Mouse (Mus musculus) stomach, postnatal 0 days (tissue): ENCODE measurements at regions not wholly inside any gene's neighbourhood (a gene's known extent, or its start where the extent isn't known, plus 50 kb on each side); places are given as distances from the start of the nearest gene placed in this dataset.

Experiments used
- ATAC-seq: fragments of 200-750 bp; cut with Nextera tagmentation; 2 replicates; pipeline ENCODE4 v1.8.0; 2017; ENCODE audit not compliant: low FRiP score, low TSS enrichment
- DNase-seq: peaks from one replicate; pipeline ENCODE4 v3.0.0-alpha.2; 2016; ENCODE audit warnings: low spot score
- H3K27ac ChIP-seq: fragments of 300-500 bp; sonication (generic); replicated peaks from 2 replicates; pipeline ENCODE4 v1.5.1; 2014; ENCODE audit warnings: mild to moderate bottlenecking, control low read depth
- H3K27me3 ChIP-seq: fragments of 300-500 bp; sonication (generic); 2 replicates; pipeline ENCODE4 v1.6.1; 2014; ENCODE audit warnings: low read length; ENCODE audit not compliant: control insufficient read depth, insufficient read depth
- H3K36me3 ChIP-seq: fragments of 300-500 bp; sonication (generic); 2 replicates; pipeline ENCODE4 v1.6.1; 2014; ENCODE audit warnings: low read length, mixed read lengths; ENCODE audit not compliant: control insufficient read depth, insufficient read depth
- H3K4me1 ChIP-seq: fragments of 300-500 bp; sonication (generic); replicated peaks from 2 replicates; pipeline ENCODE4 v1.6.1; 2014; ENCODE audit warnings: antibody characterized with exemption; ENCODE audit not compliant: control insufficient read depth, insufficient read depth
- H3K4me2 ChIP-seq: fragments of 300-500 bp; sonication (generic); replicated peaks from 2 replicates; pipeline ENCODE4 v1.6.1; 2014; ENCODE audit warnings: low read depth, mild to moderate bottlenecking, control low read depth, moderate library complexity
- H3K4me3 ChIP-seq: fragments of 300-500 bp; sonication (generic); 2 replicates; pipeline ENCODE4 v1.5.1; 2014; ENCODE audit warnings: low read depth, low read length, control low read depth
- H3K9ac ChIP-seq: fragments of 300-500 bp; sonication (generic); 2 replicates; pipeline ENCODE4 v1.6.1; 2014; ENCODE audit warnings: mild to moderate bottlenecking, low read length, control low read depth, mixed read lengths
- H3K9me3 ChIP-seq: fragments of 300-500 bp; sonication (generic); 2 replicates; pipeline ENCODE4 v1.6.1; 2016; ENCODE audit warnings: low read length; ENCODE audit not compliant: control insufficient read depth
- CTCF ChIP-seq: IDR thresholded peaks from 2 replicates; pipeline ENCODE4 v1.5.1; 2016; ENCODE audit warnings: antibody characterized with exemption, low read depth, mild to moderate bottlenecking, moderate library complexity
- EP300 ChIP-seq: optimal IDR thresholded peaks from 2 replicates; pipeline ENCODE3; 2016; ENCODE audit warnings: antibody characterized with exemption
- WGBS: fragments of 180-500 bp; shearing (Covaris S2); extraction: QIAGEN DNeasy Blood & Tissue Kit; methylation state at CpG from one replicate; pipeline ENCODE4 v1.1.7; 2014; 5-methylcytosine and 5-hydroxymethylcytosine counted together

DNA sequence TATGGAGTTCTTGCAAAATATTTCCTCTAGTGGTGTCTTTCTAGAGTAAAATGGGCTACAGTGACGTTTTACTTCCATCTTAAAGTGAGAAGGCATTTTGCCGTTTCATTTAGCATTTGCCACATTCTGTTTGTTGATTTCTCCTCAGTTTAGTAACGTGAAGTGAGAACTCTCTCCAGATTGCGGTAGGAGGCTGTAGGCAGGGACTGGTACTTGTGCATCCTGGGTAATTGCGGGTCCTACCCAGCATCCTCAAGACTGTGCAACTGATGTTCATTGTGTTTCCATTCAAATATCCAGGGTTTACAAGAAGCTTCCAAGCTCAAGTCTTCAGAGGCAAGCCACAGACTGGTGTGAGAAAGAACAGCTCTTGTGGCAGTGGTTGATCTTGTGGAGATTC lies 244.0 kb downstream of the Akain1 start:
- DNase-seq (no peak), ATAC-seq (no peak)
- H3K9me3 ChIP-seq, result no peaks in the 10 kb centered on the region
- H3K4me1 ChIP-seq, result no peaks in the 10 kb centered on the region
- H3K27ac ChIP-seq, result no peak overlapping the region
- TF ChIP-seq EP300, result no peak
- TF ChIP-seq CTCF, result no peak
- H3K27me3 ChIP-seq, result no peaks in the 10 kb centered on the region
- H3K9ac ChIP-seq, result no peak overlapping the region
- H3K36me3 ChIP-seq, result no peaks in the 10 kb centered on the region
- no peak overlapping the region for H3K4me3 ChIP-seq
- H3K4me2 ChIP-seq, result no peak overlapping the region
- 70% methylated on average over 5 of the region's 5 CpGs for WGBS

DNA sequence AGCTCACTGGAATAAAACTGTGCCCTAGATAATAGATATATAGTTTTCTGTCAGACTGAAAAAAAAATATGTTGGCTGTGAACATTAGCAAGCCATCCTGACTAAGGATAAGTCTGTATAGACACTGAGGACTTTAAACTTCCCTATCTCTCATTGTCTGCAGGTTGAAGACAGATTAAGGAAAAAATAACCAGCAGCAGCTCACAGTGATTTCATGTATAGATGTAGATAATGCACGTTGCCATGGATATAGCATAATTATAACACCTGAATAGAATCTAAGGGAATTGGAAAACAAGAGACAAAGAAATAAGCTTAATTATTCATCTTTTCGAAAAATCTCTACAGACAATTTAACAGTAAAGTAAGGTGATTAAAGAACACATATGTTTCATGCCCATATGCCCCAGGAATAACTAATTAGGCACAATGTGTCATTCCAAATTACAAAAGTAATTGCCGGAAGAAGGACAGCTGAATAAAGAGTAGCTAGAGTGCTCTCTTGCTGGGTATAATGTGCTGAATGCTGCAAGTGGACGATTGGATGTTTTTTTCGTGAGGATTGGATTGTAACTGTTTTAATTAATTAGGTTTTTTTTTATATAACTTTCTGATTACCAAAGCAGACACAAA lies 246.6 kb downstream of the Akain1 start:
- Histone ChIP-seq H3K4me2 (no peak overlapping the region), H3K36me3 (no peaks in the 10 kb centered on the region), H3K4me1 (no peaks in the 10 kb centered on the region), H3K27me3 (no peaks in the 10 kb centered on the region), H3K9me3 (no peaks in the 10 kb centered on the region), H3K9ac (no peak overlapping the region), H3K27ac (no peak overlapping the region), H3K4me3 (no peak overlapping the region)
- TF ChIP-seq EP300 (no peak), CTCF (no peak)
- 80% methylated on average over 5 of the region's 5 CpGs for WGBS
- ATAC-seq (no peak), DNase-seq (no peak)

DNA sequence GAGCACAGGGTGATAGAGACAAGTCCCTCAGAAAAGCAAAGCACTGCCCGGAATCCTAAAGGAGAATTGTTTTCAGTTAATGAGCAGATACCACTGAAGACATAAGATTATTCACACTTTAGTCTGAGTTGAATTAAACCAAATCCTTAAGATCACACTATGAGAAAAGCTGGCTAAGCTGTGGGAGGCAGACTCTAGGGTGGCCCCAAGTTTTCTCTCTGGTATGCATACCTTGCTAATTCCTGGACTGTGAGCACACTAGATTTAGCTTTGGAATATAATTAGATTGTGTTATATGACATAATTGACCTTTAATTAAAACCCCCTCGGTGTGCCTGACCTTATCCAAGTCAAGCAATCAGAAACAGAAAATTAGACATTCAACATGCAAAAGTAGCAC lies 247.3 kb downstream of the Akain1 start:
- Histone ChIP-seq H3K27ac (no peak overlapping the region), H3K4me3 (no peak overlapping the region), H3K9me3 (no peaks in the 10 kb centered on the region), H3K36me3 (no peaks in the 10 kb centered on the region), H3K27me3 (no peaks in the 10 kb centered on the region), H3K4me2 (no peak overlapping the region), H3K4me1 (no peaks in the 10 kb centered on the region), H3K9ac (no peak overlapping the region)
- no peak for ATAC-seq
- TF ChIP-seq EP300 (no peak), CTCF (no peak)
- DNase-seq, result no peak
- WGBS, result 59% methylated on average over 2 of the region's 2 CpGs

DNA sequence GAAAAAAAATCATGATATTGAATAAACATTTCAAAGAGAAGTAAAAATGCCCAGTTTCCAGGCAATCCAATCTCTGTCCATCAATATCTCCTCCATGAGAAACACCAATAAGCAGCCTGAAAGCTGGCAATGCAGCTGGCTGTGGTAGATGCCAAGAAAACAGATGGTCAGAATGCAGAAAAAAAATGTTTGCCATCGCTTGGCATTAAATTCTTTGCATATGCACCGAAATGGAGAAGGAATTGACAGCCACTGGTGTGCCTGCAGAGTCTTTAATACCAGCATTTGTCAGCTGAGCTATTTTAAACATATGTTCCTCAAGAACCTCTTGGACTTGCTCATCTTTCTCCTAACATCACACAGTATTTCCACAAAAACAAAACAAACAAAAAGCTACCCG lies 256.2 kb downstream of the Akain1 start:
- no peak for TF ChIP-seq EP300
- no peak for ATAC-seq
- WGBS, result 70% methylated on average over 3 of the region's 3 CpGs
- no peak overlapping the region for H3K4me3 ChIP-seq
- H3K27me3 ChIP-seq, result no peaks in the 10 kb centered on the region
- no peaks in the 10 kb centered on the region for H3K36me3 ChIP-seq
- H3K27ac ChIP-seq, result no peak overlapping the region
- H3K9ac ChIP-seq, result no peak overlapping the region
- H3K4me2 ChIP-seq, result no peak overlapping the region
- no peaks in the 10 kb centered on the region for H3K4me1 ChIP-seq
- no peaks in the 10 kb centered on the region for H3K9me3 ChIP-seq
- DNase-seq, result no peak

DNA sequence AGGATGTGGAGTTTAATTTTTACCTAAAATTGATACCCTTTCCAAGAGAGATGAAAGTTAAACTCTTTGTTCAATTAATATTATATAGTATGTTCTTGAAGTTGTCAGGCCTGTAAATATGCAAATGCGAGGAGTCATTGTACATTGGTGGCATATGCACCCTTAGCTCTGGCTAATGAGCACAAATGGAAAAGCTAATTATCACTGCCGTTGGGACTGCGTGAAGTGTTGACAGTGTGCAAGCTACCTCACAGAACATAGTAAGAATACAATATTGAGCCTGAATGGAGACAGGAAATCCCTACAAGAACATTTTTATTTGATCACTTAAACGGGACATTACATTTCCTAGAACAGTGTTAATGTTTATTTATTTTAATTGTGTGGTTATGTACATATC lies 241.5 kb upstream of the Dlgap1 start:
- 77% methylated on average over 4 of the region's 4 CpGs for WGBS
- Histone ChIP-seq H3K9ac (no peak overlapping the region), H3K27ac (no peak overlapping the region), H3K27me3 (no peaks in the 10 kb centered on the region), H3K4me1 (no peaks in the 10 kb centered on the region), H3K9me3 (no peaks in the 10 kb centered on the region), H3K36me3 (no peaks in the 10 kb centered on the region), H3K4me3 (no peak overlapping the region), H3K4me2 (no peak overlapping the region)
- DNase-seq (no peak), ATAC-seq (no peak)
- TF ChIP-seq EP300 (no peak), CTCF (no peak)

DNA sequence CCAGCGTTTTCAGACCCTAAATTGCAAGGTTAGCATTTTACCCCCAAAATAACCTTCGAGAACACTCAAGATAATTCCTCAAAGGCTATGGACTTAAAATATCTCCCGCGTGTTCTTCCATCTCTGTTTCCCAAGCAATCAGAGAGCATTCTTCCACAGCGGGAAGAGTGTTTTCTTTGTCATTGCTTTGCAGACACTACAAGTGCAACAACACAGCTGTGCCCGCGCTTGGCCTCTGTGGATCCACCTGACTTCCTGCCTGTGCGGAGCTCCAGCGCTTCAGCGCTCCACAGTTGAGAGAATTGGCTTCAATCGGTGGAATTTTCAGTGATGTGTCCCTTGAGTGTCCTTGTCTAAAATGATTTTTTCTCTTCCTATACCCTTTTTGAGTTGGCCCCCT lies 235.9 kb upstream of the Dlgap1 start:
- H3K27me3 ChIP-seq, result no peaks in the 10 kb centered on the region
- H3K27ac ChIP-seq, result no peak overlapping the region
- H3K36me3 ChIP-seq, result no peaks in the 10 kb centered on the region
- H3K9me3 ChIP-seq, result no peaks in the 10 kb centered on the region
- no peaks in the 10 kb centered on the region for H3K4me1 ChIP-seq
- no peak overlapping the region for H3K4me2 ChIP-seq
- DNase-seq (no peak), ATAC-seq (no peak)
- H3K4me3 ChIP-seq, result no peak overlapping the region
- H3K9ac ChIP-seq, result no peak overlapping the region
- WGBS, result 88% methylated on average over 11 of the region's 11 CpGs
- TF ChIP-seq EP300 (no peak), CTCF (no peak)
